Mouse (Mus musculus) left cerebral cortex, adult 11 months (tissue): Measurements from ENCODE around the gene Stk11.
A peak's percentile ranks its signal among the peaks of the same experiment; 100 is the strongest.

ENCODE experiments used
- DNase-seq: peaks from one replicate; pipeline ENCODE4 v3.0.0; 2022; ENCODE audit warnings: low spot score

Gene Stk11

DNA sequence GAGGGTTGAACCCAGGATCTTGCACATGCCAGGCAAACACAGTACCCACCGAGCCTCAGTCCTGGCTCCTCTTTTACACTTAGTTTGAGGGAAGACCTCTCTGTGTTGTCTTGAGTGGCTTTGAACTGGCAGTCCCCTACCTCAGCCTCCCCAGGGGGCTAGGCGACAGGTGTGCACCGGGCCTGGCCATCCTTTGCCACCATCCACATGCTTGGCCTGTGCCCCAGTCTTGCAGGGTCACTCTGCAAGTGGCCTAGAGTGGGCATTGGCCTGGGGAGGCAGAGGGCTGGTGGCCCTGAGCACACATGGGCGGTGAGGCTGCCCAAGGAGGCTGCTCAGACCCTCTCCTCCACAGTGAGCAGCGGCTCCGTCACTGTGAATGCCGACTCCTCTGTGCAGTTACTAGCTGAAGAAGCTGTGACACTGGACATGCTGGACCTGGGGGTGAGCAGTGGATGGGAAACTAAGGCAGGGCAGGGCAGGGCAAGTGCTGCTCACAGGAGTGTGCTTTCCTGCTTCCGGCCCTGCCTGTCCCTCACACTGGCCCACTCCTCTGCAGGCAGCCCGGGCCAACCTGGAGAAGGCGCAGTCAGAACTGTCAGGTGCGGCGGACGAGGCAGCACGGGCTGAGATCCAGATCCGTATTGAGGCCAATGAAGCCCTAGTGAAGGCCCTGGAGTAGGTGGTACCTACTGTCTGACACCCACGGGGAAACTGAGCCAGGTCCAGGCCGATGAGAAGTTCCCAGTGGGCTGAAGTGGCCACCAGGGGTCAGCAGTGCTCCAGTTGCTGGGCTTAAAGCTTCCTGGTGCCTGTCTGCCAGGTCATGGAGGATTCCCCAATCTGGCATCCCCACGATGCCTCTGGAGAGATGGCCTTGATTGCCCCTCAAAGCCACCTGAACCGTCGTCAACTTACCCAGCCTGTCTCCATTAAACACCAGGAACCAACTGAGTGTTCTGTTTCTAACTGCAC lies 29.5 kb downstream of the Stk11 start:
- no peak for DNase-seq

- DNase-seq: no peak
These were observed 30.3 kb downstream of the Stk11 start for GRCm38 (mm10) chr10:80145896-80146295.

DNA sequence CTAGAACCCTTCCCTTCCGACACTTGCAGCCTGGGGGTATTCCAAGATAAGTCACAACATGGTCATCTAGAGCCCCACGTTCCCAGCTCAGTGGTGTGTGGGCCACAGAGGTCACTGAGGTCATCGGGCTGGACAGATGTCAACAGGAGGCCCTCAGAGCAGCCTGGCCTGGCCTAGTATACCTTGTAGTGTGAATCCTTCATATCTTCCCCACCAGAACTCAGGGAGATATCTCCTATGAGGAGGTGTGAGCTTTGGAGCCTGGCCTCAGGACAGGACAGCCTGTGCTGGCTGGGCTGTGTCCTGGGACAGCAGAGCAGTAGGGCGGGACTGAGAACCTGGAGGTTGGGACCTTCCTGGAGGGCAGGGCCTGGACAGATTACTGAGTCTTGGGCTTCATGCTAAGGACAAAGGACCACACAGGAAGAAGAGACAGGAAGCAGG lies 31.0 kb downstream of the Stk11 start:
- DNase-seq: no peak

GRCm38 (mm10) chr10:80147146-80147718 lies 31.6 kb downstream of the Stk11 start:
- no peak for DNase-seq

GRCm38 (mm10) chr10:80147719-80148601 lies 32.4 kb downstream of the Stk11 start, which contains the start of gene Midn:
Gene Midn, plus strand, starts transcription at chr10:80148272.
- DNase-seq: no peak

- peak; percentile 86 for DNase-seq
These were observed 33.1 kb downstream of the Stk11 start for GRCm38 (mm10) chr10:80148610-80149290.

GRCm38 (mm10) chr10:80149291-80150225 lies 34.0 kb downstream of the Stk11 start:
- DNase-seq: peak; percentile 97

GRCm38 (mm10) chr10:80150226-80151210 lies 34.9 kb downstream of the Stk11 start:
- DNase-seq: no peak

- no peak for DNase-seq
These were observed 35.8 kb downstream of the Stk11 start for GRCm38 (mm10) chr10:80151211-80152034.

GRCm38 (mm10) chr10:80152071-80152872 lies 36.7 kb downstream of the Stk11 start:
- no peak for DNase-seq

DNA sequence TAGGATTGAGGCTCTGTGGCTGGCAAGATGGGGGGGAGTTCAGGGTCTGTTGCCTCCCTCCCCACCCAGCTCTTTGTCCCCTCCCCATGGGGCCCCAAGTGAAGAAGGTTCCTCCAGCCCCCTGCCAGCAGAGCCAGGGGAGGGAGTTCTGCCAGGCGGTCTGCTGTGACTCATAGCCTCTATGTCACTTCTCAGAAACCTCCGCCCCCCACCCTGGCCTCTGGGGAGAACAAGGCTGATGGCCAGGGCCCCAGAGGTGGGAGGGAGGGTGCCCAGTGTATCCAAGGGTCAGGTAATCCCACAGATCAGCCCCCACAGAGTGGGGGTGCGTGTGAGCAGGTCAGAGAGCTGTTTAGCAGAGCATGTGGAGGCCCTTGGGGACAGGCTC lies 37.3 kb downstream of the Stk11 start:
- DNase-seq: no peak

GRCm38 (mm10) chr10:80153713-80154112 lies 38.1 kb downstream of the Stk11 start:
- DNase-seq: no peak

DNA sequence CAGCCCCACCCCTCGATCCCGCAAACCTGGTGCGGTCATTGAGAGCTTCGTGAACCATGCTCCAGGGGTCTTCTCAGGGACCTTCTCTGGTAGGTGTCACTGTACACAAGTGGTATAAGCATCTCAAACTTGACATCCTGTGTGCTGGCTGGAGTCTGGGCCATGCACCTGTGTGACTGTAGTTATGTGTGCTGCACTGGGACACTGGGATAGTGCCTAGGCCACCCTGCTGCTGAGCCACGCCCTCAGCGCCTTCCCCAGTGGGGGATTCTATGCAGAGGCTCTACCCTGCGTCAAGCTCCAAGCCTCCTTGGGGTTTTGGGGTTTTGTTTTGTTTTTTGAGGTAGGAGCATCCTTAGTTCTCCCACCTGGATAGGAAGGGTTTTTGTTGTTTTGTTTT lies 38.8 kb downstream of the Stk11 start:
- DNase-seq: no peak

- no peak for DNase-seq
These were observed 39.7 kb downstream of the Stk11 start for GRCm38 (mm10) chr10:80155277-80155676.

- DNase-seq: no peak
These were observed 40.6 kb downstream of the Stk11 start for GRCm38 (mm10) chr10:80156002-80156751.

GRCm38 (mm10) chr10:80156752-80157053 lies 41.1 kb downstream of the Stk11 start:
- DNase-seq: no peak
